Mouse (Mus musculus): Measurements from ENCODE around the gene Robo3. TPM values are rescaled to one million over a fixed set of nuclear protein-coding genes. Genes with fewer than 3 reads are reported as not detected.

Robo3 gene
- 10 to 100 TPM; 14.8 to 19.0 TPM for total RNA-seq (2021)
- long read RNA-seq, experiment 1, partial matches to known transcripts = 6 of 10 reads
- long read RNA-seq, experiment 1, other reads (novel, unspliced or antisense) = 3 of 10 reads
- long read RNA-seq, experiment 2, partial matches to known transcripts = 4 of 7 reads
- long read RNA-seq, experiment 2, other reads (novel, unspliced or antisense) = 3 of 7 reads

- TF ChIP-seq CTCF (conservative IDR thresholded peaks at IDR 0.05) = no peak
- H3K4me3 ChIP-seq = peak within 1 kb of the TSS; percentile 58
- H3K27ac ChIP-seq = peak within 1 kb of the TSS; percentile 52
- peak in 1 of 2 experiments; percentile 10 for DNase-seq (ENCODE audit: low spot score in 2 of 2)
Measured at GRCm38 (mm10) chr9:37432720-37433421, at the start of gene Robo3. TSS of gene Robo3 (minus strand) at chr9:37433246.

GRCm38 (mm10) chr9:37474923-37475322 is 41.9 kb upstream of the Robo3 start:
- no peak overlapping the region for H3K4me3 ChIP-seq
- DNase-seq (ENCODE audit: low spot score in 2 of 2) = peak; percentile 39 to 52
- H3K27ac ChIP-seq = no peak overlapping the region
- TF ChIP-seq CTCF (conservative IDR thresholded peaks at IDR 0.05) = no peak

GRCm38 (mm10) chr9:37473611-37474125 is 40.6 kb upstream of the Robo3 start:
- no peak overlapping the region for H3K27ac ChIP-seq
- no peak overlapping the region for H3K4me3 ChIP-seq
- TF ChIP-seq CTCF (conservative IDR thresholded peaks at IDR 0.05) = peak; percentile 15; the same call in 1 of the 2 replicates
- no peak for DNase-seq (ENCODE audit: low spot score in 2 of 2)

GRCm38 (mm10) chr9:37462764-37463163 is 29.7 kb upstream of the Robo3 start:
- DNase-seq (ENCODE audit: low spot score in 2 of 2) = peak; percentile 37 to 56
- peak; percentile 86 for TF ChIP-seq CTCF (conservative IDR thresholded peaks at IDR 0.05)
- Histone ChIP-seq H3K27ac (no peak overlapping the region), H3K4me3 (peak overlapping the region; percentile 13; the same call in 1 of the 2 replicates)

GRCm38 (mm10) chr9:37461571-37461970 is 28.5 kb upstream of the Robo3 start:
- no peak for TF ChIP-seq CTCF (conservative IDR thresholded peaks at IDR 0.05)
- H3K27ac ChIP-seq = peak overlapping the region; percentile 96; the same call in 1 of the 2 replicates
- H3K4me3 ChIP-seq = no peak overlapping the region
- no peak for DNase-seq (ENCODE audit: low spot score in 2 of 2)

- Histone ChIP-seq H3K4me3 (peak overlapping the region; percentile 70), H3K27ac (peak overlapping the region; percentile 96)
- TF ChIP-seq CTCF (conservative IDR thresholded peaks at IDR 0.05) = no peak
- no peak for DNase-seq (ENCODE audit: low spot score in 2 of 2)
Measured at GRCm38 (mm10) chr9:37460961-37461340, 27.9 kb upstream of the Robo3 start.

- peak overlapping the region; percentile 96 for H3K27ac ChIP-seq
- DNase-seq (ENCODE audit: low spot score in 2 of 2) = peak in 1 of 2 experiments; percentile 39
- TF ChIP-seq CTCF (conservative IDR thresholded peaks at IDR 0.05) = no peak
- peak overlapping the region; percentile 70 for H3K4me3 ChIP-seq
Measured at GRCm38 (mm10) chr9:37460043-37460960, 27.3 kb upstream of the Robo3 start.

- no peak for TF ChIP-seq CTCF (conservative IDR thresholded peaks at IDR 0.05)
- DNase-seq (ENCODE audit: low spot score in 2 of 2) = no peak
- peak overlapping the region; percentile 96 for H3K27ac ChIP-seq
- H3K4me3 ChIP-seq = peak overlapping the region; percentile 70
Measured at GRCm38 (mm10) chr9:37459665-37460042, 26.6 kb upstream of the Robo3 start.

- DNase-seq (ENCODE audit: low spot score in 2 of 2) = no peak
- Histone ChIP-seq H3K4me3 (no peak overlapping the region; the same call in 1 of the 2 replicates), H3K27ac (peak overlapping the region; percentile 63; the same call in 1 of the 2 replicates)
- TF ChIP-seq CTCF (conservative IDR thresholded peaks at IDR 0.05) = no peak
Measured at GRCm38 (mm10) chr9:37457151-37457550, 24.1 kb upstream of the Robo3 start.

GRCm38 (mm10) chr9:37456481-37456910 is 23.4 kb upstream of the Robo3 start:
- TF ChIP-seq CTCF (conservative IDR thresholded peaks at IDR 0.05) = peak; percentile 21
- peak overlapping the region; percentile 53 for H3K4me3 ChIP-seq
- DNase-seq (ENCODE audit: low spot score in 2 of 2) = peak; percentile 63 to 70
- peak overlapping the region; percentile 63 for H3K27ac ChIP-seq

GRCm38 (mm10) chr9:37455868-37456267 is 22.8 kb upstream of the Robo3 start:
- DNase-seq (ENCODE audit: low spot score in 2 of 2) = no peak
- TF ChIP-seq CTCF (conservative IDR thresholded peaks at IDR 0.05) = no peak
- Histone ChIP-seq H3K4me3 (no peak overlapping the region), H3K27ac (peak overlapping the region; percentile 63; the same call in 1 of the 2 replicates)

GRCm38 (mm10) chr9:37454991-37455390 is 21.9 kb upstream of the Robo3 start:
- H3K27ac ChIP-seq = no peak overlapping the region
- no peak for TF ChIP-seq CTCF (conservative IDR thresholded peaks at IDR 0.05)
- DNase-seq (ENCODE audit: low spot score in 2 of 2) = no peak

More at GRCm38 (mm10) chr9:37454991-37455390, 21.9 kb upstream of the Robo3 start:
- no peak overlapping the region for H3K4me3 ChIP-seq

Measured in layer of hippocampus, adult 2 months (tissue).